8 mouse cellular contexts compared by ENCODE assay signal in genomic region chr19:45436019-45436418, GRCm38 (mm10).
DNase-seq lines count a peak whose midpoint lies in the region; ATAC-seq and TF ChIP-seq lines count a peak whose summit lies in the region.
"Not testable (repeated sequence)": the region's sequence is repeated elsewhere in the genome, so short reads cannot be mapped to it uniquely, and the experiment has no call there.

No protein-coding gene starts in this region.

- not testable (repeated sequence) for TF ChIP-seq POLR2A in lung, adult 2 months (IDR thresholded peaks at IDR 0.05; ENCODE audit: borderline replicate concordance, extremely low read depth, low read depth, low read length)

- H3K4me1 ChIP-seq in lung, adult 2 months (ENCODE audit: control insufficient read depth, insufficient read depth, low read length) = not testable (repeated sequence)

- peak; percentile 82 for DNase-seq in NIH3T3 (ENCODE audit: low read depth)
- DNase-seq in cerebellum, adult 9-10 months = peak; percentile 85
- peak; percentile 36 to 68 for DNase-seq in frontal cortex, postnatal 10 days (ENCODE audit: low spot score in 2 of 2)
- DNase-seq in layer of hippocampus, adult 8-10 months (ENCODE audit: low spot score in 2 of 2) = peak; percentile 44 to 66
- DNase-seq in lung, adult 2 months = peak; percentile 62
- peak; percentile 86 for DNase-seq in retina, postnatal 1 day
- peak; percentile 65 for DNase-seq in thymus, postnatal 4 days

- peak; percentile 58; the same call in 1 of the 2 replicates for TF ChIP-seq CTCF in lung, adult 2 months (IDR thresholded peaks at IDR 0.05; ENCODE audit: insufficient read depth, low read length)

- not testable (repeated sequence) for H3K4me3 ChIP-seq in lung, adult 2 months (replicated peaks; ENCODE audit: extremely low read depth, low read depth, low read length)

- peak; percentile 68 to 87; a peak in 3 of 4 replicates for ATAC-seq in hematopoietic stem cell, adult 5-6 weeks (replicated peaks in 1 of 2; ENCODE audit: insufficient read depth in 1 of 2, low FRiP score in 2 of 2, low TSS enrichment in 1 of 2, low read depth in 1 of 2, poor library complexity in 2 of 2, severe bottlenecking in 2 of 2)
